Mouse (Mus musculus) midbrain, embryonic 13.5 days (tissue): ENCODE data around the gene Ehmt2. TPM values are rescaled to one million over a fixed set of nuclear protein-coding genes. Genes with fewer than 3 reads are reported as not detected.
A peak's percentile ranks its signal among the peaks of the same experiment; 100 is the strongest.
"Not testable (repeated sequence)": the region's sequence is repeated elsewhere in the genome, so short reads cannot be mapped to it uniquely, and the experiment has no call there.

Experiments
- ATAC-seq: fragments of 200-750 bp; cut with Nextera tagmentation; 2 replicates; pipeline ENCODE4 v1.8.0; 2017; ENCODE audit warnings: mild to moderate bottlenecking, moderate TSS enrichment, moderate library complexity
- H3K27ac ChIP-seq: fragments of 300-500 bp; sonication (generic); 2 replicates; pipeline ENCODE4 v1.5.1; 2015; ENCODE audit warnings: inconsistent platforms, mild to moderate bottlenecking, moderate library complexity
- H3K27me3 ChIP-seq: fragments of 300-500 bp; sonication (generic); 2 replicates; pipeline ENCODE4 v1.6.1; 2015; ENCODE audit warnings: mild to moderate bottlenecking, inconsistent platforms
- H3K36me3 ChIP-seq: fragments of 300-500 bp; sonication (generic); 2 replicates; pipeline ENCODE4 v1.6.1; 2015; ENCODE audit warnings: mild to moderate bottlenecking, inconsistent platforms
- H3K4me1 ChIP-seq: fragments of 300-500 bp; sonication (generic); replicated peaks from 2 replicates; pipeline ENCODE4 v1.6.1; 2015; ENCODE audit warnings: inconsistent platforms
- H3K4me2 ChIP-seq: fragments of 300-500 bp; sonication (generic); replicated peaks from 2 replicates; pipeline ENCODE4 v1.6.1; 2015; ENCODE audit warnings: moderate library complexity, mild to moderate bottlenecking, inconsistent platforms
- H3K4me3 ChIP-seq: fragments of 300-500 bp; sonication (generic); replicated peaks from 2 replicates; pipeline ENCODE4 v1.5.1; 2015; ENCODE audit warnings: mild to moderate bottlenecking, inconsistent platforms
- H3K9ac ChIP-seq: fragments of 300-500 bp; sonication (generic); replicated peaks from 2 replicates; pipeline ENCODE4 v1.6.1; 2015; ENCODE audit warnings: mild to moderate bottlenecking, inconsistent platforms
- H3K9me3 ChIP-seq: fragments of 300-500 bp; sonication (generic); 2 replicates; pipeline ENCODE4 v1.6.1; 2016; ENCODE audit warnings: mild to moderate bottlenecking, inconsistent platforms
- WGBS: fragments of 180-500 bp; shearing (Covaris S2); methylation state at CpG from one replicate; pipeline ENCODE4 v1.1.7; 2015; 5-methylcytosine and 5-hydroxymethylcytosine counted together
- polyA plus RNA-seq: library from polyadenylated mRNA; unstranded; fragments of >200 nt; fragmentation: Nextera tagmentation; extraction: Ambion mirVana; gene quantifications from 2 replicates; pipeline ENCODE4 v1.2.1, GENCODE M21; 2015

The Ehmt2 gene
- polyA plus RNA-seq, 1 experiment from 2014 or later, result 114 TPM

- Histone ChIP-seq H3K27me3 (no peaks in the 10 kb centered on the region), H3K4me2 (peak overlapping the region; percentile 99), H3K9me3 (no peaks in the 10 kb centered on the region), H3K27ac (peak overlapping the region; percentile 95), H3K4me3 (peak overlapping the region; percentile 86), H3K4me1 (peaks cover 38% of the 10 kb centered on the region), H3K9ac (peak overlapping the region; percentile 97), H3K36me3 (peaks cover 11% of the 10 kb centered on the region)
- under 1% methylated on average over 43 of the region's 51 CpGs for whole genome bisulfite sequencing
- peak; percentile 87 for ATAC-seq
Measured at GRCm38 (mm10) chr17:34894074-34894597, 4.1 kb upstream of the Ehmt2 start.

GRCm38 (mm10) chr17:34894801-34895530, 3.3 kb upstream of the Ehmt2 start:
- Histone ChIP-seq H3K27ac (peak overlapping the region; percentile 95), H3K9ac (peak overlapping the region; percentile 97), H3K4me3 (peak overlapping the region; percentile 86), H3K27me3 (no peaks in the 10 kb centered on the region), H3K9me3 (no peaks in the 10 kb centered on the region), H3K36me3 (peaks cover 11% of the 10 kb centered on the region), H3K4me1 (peaks cover 43% of the 10 kb centered on the region), H3K4me2 (peak overlapping the region; percentile 99)
- 5% methylated on average over 49 of the region's 51 CpGs for WGBS
- peak; percentile 49 for ATAC-seq

- 94% methylated on average over 15 of the region's 15 CpGs for WGBS
- no peak for ATAC-seq
- H3K9me3 ChIP-seq, result no peaks in the 10 kb centered on the region
Measured at GRCm38 (mm10) chr17:34895724-34896123, 2.5 kb upstream of the Ehmt2 start.

GRCm38 (mm10) chr17:34896366-34896765, 1.9 kb upstream of the Ehmt2 start:
- no peak for ATAC-seq
- WGBS, result 84% methylated on average over 17 of the region's 17 CpGs
- Histone ChIP-seq H3K9ac (peak overlapping the region; percentile 97; the same call in 1 of the 2 replicates), H3K4me3 (peak overlapping the region; percentile 86), H3K4me1 (peaks cover 55% of the 10 kb centered on the region), H3K9me3 (no peaks in the 10 kb centered on the region), H3K36me3 (peaks cover 16% of the 10 kb centered on the region), H3K27me3 (no peaks in the 10 kb centered on the region), H3K27ac (peak overlapping the region; percentile 30; the same call in 1 of the 2 replicates), H3K4me2 (peak overlapping the region; percentile 99)

More at GRCm38 (mm10) chr17:34895724-34896123, 2.5 kb upstream of the Ehmt2 start:
- Histone ChIP-seq H3K27me3 (no peaks in the 10 kb centered on the region), H3K9ac (peak overlapping the region; percentile 97), H3K36me3 (peaks cover 11% of the 10 kb centered on the region), H3K4me1 (peaks cover 50% of the 10 kb centered on the region), H3K4me2 (peak overlapping the region; percentile 99), H3K4me3 (peak overlapping the region; percentile 86), H3K27ac (peak overlapping the region; percentile 95)

GRCm38 (mm10) chr17:34897373-34898159, 703 bp upstream of the Ehmt2 start:
- no peak for ATAC-seq
- WGBS, result 20% methylated on average over 10 of the region's 10 CpGs
- no peaks in the 10 kb centered on the region for H3K27me3 ChIP-seq
- no peaks in the 10 kb centered on the region for H3K9me3 ChIP-seq
- H3K27ac ChIP-seq, result peak overlapping the region; percentile 95
- H3K4me2 ChIP-seq, result peak overlapping the region; percentile 99
- H3K4me3 ChIP-seq, result peak overlapping the region; percentile 96
- H3K4me1 ChIP-seq, result peaks cover 55% of the 10 kb centered on the region
- peaks cover 25% of the 10 kb centered on the region for H3K36me3 ChIP-seq
- H3K9ac ChIP-seq, result peak overlapping the region; percentile 97

- Histone ChIP-seq H3K4me2 (peak overlapping the region; percentile 99), H3K9me3 (no peaks in the 10 kb centered on the region), H3K27me3 (no peaks in the 10 kb centered on the region), H3K9ac (peak overlapping the region; percentile 97), H3K36me3 (peaks cover 36% of the 10 kb centered on the region), H3K27ac (peak overlapping the region; percentile 95), H3K4me1 (peaks cover 51% of the 10 kb centered on the region), H3K4me3 (peak overlapping the region; percentile 96)
- no peak for ATAC-seq
- WGBS, result 0% methylated on average over 3 of the region's 47 CpGs
Measured at GRCm38 (mm10) chr17:34898706-34899052, 410 bp downstream of the Ehmt2 start.

- Histone ChIP-seq H3K4me1 (peaks cover 48% of the 10 kb centered on the region), H3K4me3 (peak overlapping the region; percentile 96), H3K4me2 (peak overlapping the region; percentile 99), H3K36me3 (peaks cover 42% of the 10 kb centered on the region), H3K27ac (peak overlapping the region; percentile 95), H3K9ac (peak overlapping the region; percentile 97), H3K27me3 (no peaks in the 10 kb centered on the region), H3K9me3 (no peaks in the 10 kb centered on the region)
- WGBS, result under 1% methylated on average over 36 of the region's 45 CpGs
- ATAC-seq, result peak; percentile 14
Measured at GRCm38 (mm10) chr17:34899053-34899889, 1.0 kb downstream of the Ehmt2 start.

- ATAC-seq, result no peak
- H3K9me3 ChIP-seq, result no peaks in the 10 kb centered on the region
- H3K36me3 ChIP-seq, result peaks cover 48% of the 10 kb centered on the region
- peaks cover 48% of the 10 kb centered on the region for H3K4me1 ChIP-seq
- no peaks in the 10 kb centered on the region for H3K27me3 ChIP-seq
- H3K27ac ChIP-seq, result peak overlapping the region; percentile 95
- H3K4me2 ChIP-seq, result peak overlapping the region; percentile 99
- H3K4me3 ChIP-seq, result peak overlapping the region; percentile 96
- H3K9ac ChIP-seq, result peak overlapping the region; percentile 97
- WGBS, result 0% methylated on average over 5 of the region's 5 CpGs
Measured at GRCm38 (mm10) chr17:34899890-34900243, 1.6 kb downstream of the Ehmt2 start.

GRCm38 (mm10) chr17:34900826-34901225, 2.6 kb downstream of the Ehmt2 start:
- peaks cover 40% of the 10 kb centered on the region for H3K4me1 ChIP-seq
- H3K27ac ChIP-seq, result not testable (repeated sequence)

GRCm38 (mm10) chr17:34901948-34902347, 3.7 kb downstream of the Ehmt2 start:
- not testable (repeated sequence) for H3K9me3 ChIP-seq, H3K27ac ChIP-seq, H3K9ac ChIP-seq, H3K27me3 ChIP-seq, H3K4me2 ChIP-seq, H3K4me3 ChIP-seq, ATAC-seq
- Histone ChIP-seq H3K4me1 (peaks cover 29% of the 10 kb centered on the region), H3K36me3 (peaks cover 58% of the 10 kb centered on the region)
- WGBS, result 97% methylated on average over 9 of the region's 10 CpGs

More at GRCm38 (mm10) chr17:34900826-34901225, 2.6 kb downstream of the Ehmt2 start:
- Histone ChIP-seq H3K4me3 (peak overlapping the region; percentile 96; the same call in 1 of the 2 replicates), H3K4me2 (peak overlapping the region; percentile 99; the same call in 1 of the 2 replicates), H3K36me3 (peaks cover 54% of the 10 kb centered on the region)
- not testable (repeated sequence) for H3K9me3 ChIP-seq, ATAC-seq, H3K9ac ChIP-seq, H3K27me3 ChIP-seq

GRCm38 (mm10) chr17:34902895-34903294, 4.6 kb downstream of the Ehmt2 start:
- ATAC-seq, result no peak
- Histone ChIP-seq H3K36me3 (peaks cover 68% of the 10 kb centered on the region), H3K27ac (no peak overlapping the region), H3K4me3 (no peak overlapping the region), H3K4me2 (no peak overlapping the region), H3K9me3 (no peaks in the 10 kb centered on the region), H3K9ac (no peak overlapping the region), H3K27me3 (no peaks in the 10 kb centered on the region), H3K4me1 (peaks cover 19% of the 10 kb centered on the region)
- WGBS, result 91% methylated on average over 9 of the region's 9 CpGs
